ENCODE assay signal across 18 mouse cellular contexts in genomic region chr8:113981339-113981738, GRCm38 (mm10).
"Had no signal": no experiment of that assay in that cellular context is flagged by ENCODE, and none has a peak within 500 bp of the region (broad histone marks: within the 10 kb centered on the region; RNA-seq: fewer than 3 reads in every experiment).

No protein-coding gene starts in this region.

- DNase-seq: lung, adult 18-20 months; lung, embryonic 14.5 days; lung, postnatal 10 days; lung, postnatal 4 days; midbrain, embryonic 14.5 days; retina, postnatal 1 day; right cerebral cortex, adult 18-20 months; right cerebral cortex, postnatal 25 days; right cerebral cortex, postnatal 4 days; spleen, adult 18-20 months; thymus, adult 18-20 months; thymus, postnatal 14 days; thymus, postnatal 36 days had no signal

- H3K36me3 ChIP-seq: midbrain, embryonic 10.5 days; midbrain, embryonic 12.5 days; neural tube, embryonic 13.5 days; neural tube, embryonic 15.5 days had no signal

- H3K27ac ChIP-seq: midbrain, embryonic 10.5 days; midbrain, embryonic 12.5 days; neural tube, embryonic 13.5 days; neural tube, embryonic 15.5 days had no signal

- H3K4me2 ChIP-seq: lung, embryonic 14.5 days; midbrain, embryonic 12.5 days; neural tube, embryonic 13.5 days; neural tube, embryonic 15.5 days had no signal

- H3K9ac ChIP-seq: lung, embryonic 14.5 days; midbrain, embryonic 12.5 days; neural tube, embryonic 13.5 days; neural tube, embryonic 15.5 days had no signal

- H3K9me3 ChIP-seq: midbrain, embryonic 12.5 days; neural tube, embryonic 13.5 days; neural tube, embryonic 15.5 days had no signal

- H3K27me3 ChIP-seq: midbrain, embryonic 12.5 days; neural tube, embryonic 15.5 days had no signal

- ATAC-seq: midbrain, embryonic 16.5 days had no signal

- H3K4me3 ChIP-seq: midbrain, embryonic 10.5 days; midbrain, embryonic 12.5 days; neural tube, embryonic 13.5 days; neural tube, embryonic 15.5 days had no signal
